Mouse (Mus musculus) T-cell, adult 66 days (primary cell): Measurements from ENCODE around the gene Olfr98. TPM values are rescaled to one million over a fixed set of nuclear protein-coding genes. Genes with fewer than 3 reads are reported as not detected.

ENCODE experiments used
- total RNA-seq, 2 experiments: library from RNA; stranded (reverse); gene quantifications; 3 replicates in 1 of 2; 4 replicates in 1 of 2; pipeline ENCODE4 v1.2.4; 2023

Gene Olfr98
- total RNA-seq = not detected

DNA sequence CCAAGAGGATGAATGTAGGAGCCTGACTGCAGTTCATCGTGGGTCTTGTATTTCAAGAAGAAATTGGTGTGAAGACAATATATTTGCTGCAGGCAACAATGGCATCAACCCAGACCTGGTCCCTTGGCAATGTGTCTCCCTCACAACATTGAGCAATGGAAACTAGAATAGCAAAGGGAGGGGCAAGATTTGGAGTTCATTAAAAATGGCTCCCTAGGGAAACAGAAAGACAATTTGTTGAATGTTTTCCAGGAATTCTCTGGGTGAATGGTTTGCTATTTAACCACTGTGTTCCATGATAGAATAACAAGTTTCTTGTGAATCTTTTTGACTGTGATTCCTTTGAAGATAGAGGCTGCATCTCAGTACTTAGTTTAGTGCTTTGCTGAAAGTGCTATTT is at the start of gene Olfr98:
Gene Olfr98 (minus strand): TSS at position 124 of the 400 bp plus-strand sequence.

DNA sequence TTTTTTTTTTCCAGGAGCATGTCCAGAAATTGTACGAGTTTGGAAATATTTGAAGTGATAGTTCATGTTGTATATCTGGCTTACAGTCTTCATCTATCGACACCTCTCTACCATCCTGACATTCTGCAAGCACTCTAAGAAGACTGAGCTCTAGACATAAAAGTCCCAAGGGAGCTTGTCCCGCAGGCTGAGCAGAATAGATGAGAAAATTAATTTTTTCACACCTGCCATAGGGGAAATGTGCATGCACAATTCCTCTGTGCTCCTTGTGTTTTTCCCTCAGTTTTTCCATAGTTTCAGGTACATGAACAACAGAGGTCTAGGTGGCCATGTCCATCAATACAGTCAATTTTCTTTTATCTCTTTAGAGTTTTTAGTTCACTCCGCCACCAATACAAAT is 40.7 kb upstream of the Olfr98 start, which contains the start of gene Olfr101:
Gene Olfr101 (minus strand): TSS at position 101 of the 400 bp plus-strand sequence.

DNA sequence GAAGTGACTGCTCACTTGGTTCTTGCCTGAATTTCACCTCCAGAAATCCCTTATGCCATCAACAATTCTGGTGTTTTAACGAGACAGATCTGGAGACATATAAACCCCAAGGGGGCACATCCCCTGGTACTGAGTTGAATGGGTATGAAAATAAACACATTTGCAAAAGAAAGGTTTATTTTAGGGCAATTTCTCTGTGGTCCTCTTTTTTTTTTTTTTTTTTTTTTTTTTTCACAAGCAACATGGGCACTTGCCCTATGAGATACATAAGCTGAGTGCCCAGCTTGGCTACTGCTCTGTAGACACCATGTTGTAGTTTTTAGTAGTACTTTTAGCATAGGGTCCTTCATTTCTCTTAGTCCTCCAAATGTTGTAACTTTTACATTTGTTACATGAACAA is 19.8 kb upstream of the Olfr98 start, which contains the start of gene Olfr99:
Gene Olfr99 (minus strand): TSS at position 101 of the 400 bp plus-strand sequence.

DNA sequence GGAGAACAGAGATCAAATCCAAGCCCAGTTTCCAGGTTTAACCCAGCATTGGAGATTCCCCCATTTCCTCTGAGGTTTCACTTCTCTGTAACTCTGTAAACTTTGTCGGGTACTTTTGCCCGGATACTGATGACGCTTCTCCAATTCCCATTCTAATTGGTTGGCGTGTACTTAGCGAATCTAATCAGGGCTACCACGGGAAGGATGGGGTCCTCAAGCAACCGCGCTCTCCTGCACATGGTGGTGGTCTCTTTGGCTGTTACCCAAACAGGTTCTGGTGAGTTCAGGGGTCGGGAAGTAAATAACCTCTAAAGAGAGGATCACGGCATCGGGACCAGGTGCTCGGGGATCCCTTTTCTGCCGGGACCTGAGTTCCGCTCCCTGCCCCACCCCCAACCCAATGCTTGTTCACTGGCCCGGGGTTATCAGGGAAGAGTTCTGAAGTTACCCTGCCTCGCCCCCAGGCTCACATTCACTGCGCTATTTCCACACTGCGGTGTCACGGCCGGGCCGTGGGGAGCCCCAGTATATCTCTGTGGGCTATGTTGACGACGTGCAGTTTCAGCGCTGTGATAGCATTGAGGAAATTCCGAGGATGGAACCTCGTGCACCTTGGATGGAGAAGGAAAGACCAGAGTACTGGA is 6.6 kb upstream of the Olfr98 start, which contains the start of gene H2-M3:
Gene H2-M3 (plus strand): TSS at position 163 of the 644 bp plus-strand sequence.

DNA sequence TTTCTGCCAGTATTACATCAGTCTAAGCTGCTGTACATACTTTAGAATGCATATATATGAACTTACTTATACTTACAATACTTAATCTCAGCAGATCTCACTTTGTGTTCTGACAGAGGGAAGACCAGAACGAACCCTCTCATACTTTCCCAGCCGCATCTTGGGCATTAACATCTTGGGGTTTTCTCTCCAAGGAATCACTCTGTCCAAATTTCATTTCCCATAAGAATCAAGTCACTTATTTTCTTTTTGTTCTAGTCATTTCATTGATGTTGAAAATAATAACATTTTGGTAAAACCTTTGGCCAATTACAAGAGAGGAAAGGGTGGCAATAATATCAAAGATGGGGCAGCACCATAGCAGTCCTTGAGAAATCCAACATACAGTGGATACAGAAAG is 26.3 kb downstream of the Olfr98 start, which contains the start of gene Olfr97:
Gene Olfr97 (minus strand): TSS at position 101 of the 400 bp plus-strand sequence.

DNA sequence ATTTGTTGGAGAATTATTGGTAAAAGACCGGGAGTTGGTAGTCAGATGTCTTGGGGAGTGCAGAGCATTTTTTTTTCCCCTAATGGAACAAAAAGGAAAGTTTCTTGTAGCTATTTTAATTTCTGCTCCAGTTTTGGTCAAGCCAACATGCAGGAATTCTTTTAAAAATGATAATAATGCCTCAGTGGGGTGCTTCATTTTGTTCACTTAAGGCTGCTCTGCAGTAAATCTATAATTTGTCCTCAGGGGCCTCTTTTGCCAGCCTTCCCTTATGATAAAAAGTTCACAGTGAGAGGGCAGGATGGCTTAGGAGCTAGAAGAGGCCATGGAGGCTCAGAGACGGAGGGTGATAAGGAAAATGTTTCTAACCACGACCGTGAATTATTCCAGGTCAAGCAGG is 43.7 kb downstream of the Olfr98 start, which contains the start of gene Olfr96:
Gene Olfr96 (plus strand): TSS at position 301 of the 400 bp plus-strand sequence.

DNA sequence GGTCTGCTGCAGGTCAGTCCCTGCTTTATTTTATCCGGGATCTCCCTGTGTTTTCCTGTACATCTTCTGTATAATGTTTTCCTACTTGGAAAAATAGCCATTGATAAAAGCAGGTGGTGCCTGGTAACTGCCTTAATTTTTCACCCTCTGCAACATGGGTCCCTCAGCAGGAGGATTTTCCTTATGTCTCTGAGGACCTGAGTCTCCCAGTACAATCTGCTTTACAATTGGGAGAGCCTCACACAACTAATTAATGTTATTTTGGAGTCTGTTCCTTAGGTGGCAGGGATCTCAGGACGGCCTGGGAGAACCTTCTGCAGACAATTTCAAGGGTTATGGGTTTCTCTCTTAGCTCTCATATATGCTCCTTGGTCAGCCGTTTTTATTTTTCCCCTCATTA is 50.5 kb downstream of the Olfr98 start, which contains the start of gene Olfr95:
Gene Olfr95 (minus strand): TSS at position 101 of the 400 bp plus-strand sequence.

Other genes starting within 250 kb of the Olfr98 start
- not detected for gene Mog, start 240.4 kb downstream of the Olfr98 start, total RNA-seq
- gene Gabbr1, start 217.8 kb downstream of the Olfr98 start, total RNA-seq = 100 to 1,000 TPM; 136 to 147 TPM
- not detected for gene Olfr90, start 175.2 kb downstream of the Olfr98 start, total RNA-seq
- not detected for gene Olfr91, start 165.5 kb downstream of the Olfr98 start, total RNA-seq
- gene Olfr92, start 143.7 kb downstream of the Olfr98 start, total RNA-seq = not detected
- not detected for gene Olfr93, start 102.3 kb downstream of the Olfr98 start, total RNA-seq
- under 1 TPM; 0.61 to 0.65 TPM for gene Ubd, start 69.9 kb downstream of the Olfr98 start, total RNA-seq
- not detected for gene Olfr94, start 62.8 kb downstream of the Olfr98 start, total RNA-seq
- not detected for gene Olfr95, start 50.6 kb downstream of the Olfr98 start, total RNA-seq
- not detected for gene Olfr96, start 43.6 kb downstream of the Olfr98 start, total RNA-seq
- gene Olfr97, start 26.4 kb downstream of the Olfr98 start, total RNA-seq = not detected
- gene H2-M3, start 6.5 kb upstream of the Olfr98 start, total RNA-seq = 10 to 100 TPM; 34.4 to 40.3 TPM
- gene Olfr99, start 19.7 kb upstream of the Olfr98 start, total RNA-seq = not detected
- not detected for gene Olfr101, start 40.6 kb upstream of the Olfr98 start, total RNA-seq
- not detected for gene Olfr102, start 53.3 kb upstream of the Olfr98 start, total RNA-seq
- gene Olfr103, start 75.9 kb upstream of the Olfr98 start, total RNA-seq = not detected
- not detected for gene Olfr104-ps, start 95.8 kb upstream of the Olfr98 start, total RNA-seq
- not detected for gene Olfr105-ps, start 115.3 kb upstream of the Olfr98 start, total RNA-seq
- gene Olfr106-ps, start 126.6 kb upstream of the Olfr98 start, total RNA-seq = not detected
- gene Olfr107, start 135.5 kb upstream of the Olfr98 start, total RNA-seq = not detected
- gene Olfr108, start 181.7 kb upstream of the Olfr98 start, total RNA-seq = not detected
- gene Olfr109, start 195.2 kb upstream of the Olfr98 start, total RNA-seq = not detected
- not detected for gene H2-M2, start 219.8 kb upstream of the Olfr98 start, total RNA-seq
- not detected for gene Olfr110, start 228.7 kb upstream of the Olfr98 start, total RNA-seq
- gene Olfr111, start 244.3 kb upstream of the Olfr98 start, total RNA-seq = not detected